Mouse (Mus musculus) lung, postnatal 0 days (tissue): ENCODE results near the gene Gemin5. TPM values are rescaled to one million over a fixed set of nuclear protein-coding genes. Genes with fewer than 3 reads are reported as not detected.
"Not testable (repeated sequence)": the region's sequence is repeated elsewhere in the genome, so short reads cannot be mapped to it uniquely, and the experiment has no call there.

Experiments
- ATAC-seq: fragments of 200-750 bp; cut with Nextera tagmentation; 2 replicates; pipeline ENCODE4 v1.8.0; 2017; ENCODE audit warnings: moderate library complexity
- DNase-seq: peaks from one replicate; pipeline ENCODE4 v3.0.0-alpha.2; 2016; ENCODE audit warnings: low spot score
- H3K27ac ChIP-seq: fragments of 300-500 bp; sonication (generic); 2 replicates; pipeline ENCODE4 v1.5.1; 2014; ENCODE audit warnings: antibody characterized with exemption, mild to moderate bottlenecking, low read length, mixed read lengths
- H3K27me3 ChIP-seq: fragments of 300-500 bp; sonication (generic); replicated peaks from 2 replicates; pipeline ENCODE4 v1.6.1; 2014; ENCODE audit warnings: low read length, mixed read lengths; ENCODE audit not compliant: insufficient read depth
- H3K36me3 ChIP-seq: fragments of 300-500 bp; sonication (generic); 2 replicates; pipeline ENCODE4 v1.6.1; 2014; ENCODE audit warnings: low read length, mixed read lengths; ENCODE audit not compliant: insufficient read depth
- H3K4me1 ChIP-seq: fragments of 300-500 bp; sonication (generic); 2 replicates; pipeline ENCODE4 v1.6.1; 2014; ENCODE audit warnings: antibody characterized with exemption, low read depth, low read length, mixed read lengths; ENCODE audit not compliant: insufficient read depth
- H3K4me2 ChIP-seq: fragments of 300-500 bp; sonication (generic); replicated peaks from 2 replicates; pipeline ENCODE4 v1.6.1; 2014; ENCODE audit warnings: low read depth, mild to moderate bottlenecking, low read length, moderate library complexity, mixed read lengths
- H3K4me3 ChIP-seq: fragments of 300-500 bp; sonication (generic); 2 replicates; pipeline ENCODE4 v1.5.1; 2014; ENCODE audit warnings: low read depth, low read length
- H3K9ac ChIP-seq: fragments of 300-500 bp; sonication (generic); replicated peaks from 2 replicates; pipeline ENCODE4 v1.6.1; 2014; ENCODE audit warnings: low read depth, mild to moderate bottlenecking
- H3K9me3 ChIP-seq: fragments of 300-500 bp; sonication (generic); 2 replicates; pipeline ENCODE4 v1.6.1; 2016; ENCODE audit warnings: low read length, mixed read lengths
- CTCF ChIP-seq: IDR thresholded peaks from 2 replicates; pipeline ENCODE4 v1.5.1; 2016; ENCODE audit warnings: antibody characterized with exemption, mild to moderate bottlenecking
- EP300 ChIP-seq: IDR thresholded peaks from 2 replicates; pipeline ENCODE4 v1.6.1; 2016; ENCODE audit warnings: antibody characterized with exemption, mild to moderate bottlenecking, control low read depth
- WGBS: fragments of 180-500 bp; shearing (Covaris S2); extraction: QIAGEN DNeasy Blood & Tissue Kit; methylation state at CpG from one replicate; pipeline ENCODE4 v1.1.7; 2014; 5-methylcytosine and 5-hydroxymethylcytosine counted together
- polyA plus RNA-seq: library from polyadenylated mRNA; unstranded; fragments of >200 nt; fragmentation: Nextera tagmentation; extraction: Ambion mirVana; gene quantifications from 2 replicates; pipeline ENCODE4 v1.2.1, GENCODE M21; 2015

Gene Gemin5
- polyA plus RNA-seq = 4.3 and 6.2 TPM in 2 replicates

DNA sequence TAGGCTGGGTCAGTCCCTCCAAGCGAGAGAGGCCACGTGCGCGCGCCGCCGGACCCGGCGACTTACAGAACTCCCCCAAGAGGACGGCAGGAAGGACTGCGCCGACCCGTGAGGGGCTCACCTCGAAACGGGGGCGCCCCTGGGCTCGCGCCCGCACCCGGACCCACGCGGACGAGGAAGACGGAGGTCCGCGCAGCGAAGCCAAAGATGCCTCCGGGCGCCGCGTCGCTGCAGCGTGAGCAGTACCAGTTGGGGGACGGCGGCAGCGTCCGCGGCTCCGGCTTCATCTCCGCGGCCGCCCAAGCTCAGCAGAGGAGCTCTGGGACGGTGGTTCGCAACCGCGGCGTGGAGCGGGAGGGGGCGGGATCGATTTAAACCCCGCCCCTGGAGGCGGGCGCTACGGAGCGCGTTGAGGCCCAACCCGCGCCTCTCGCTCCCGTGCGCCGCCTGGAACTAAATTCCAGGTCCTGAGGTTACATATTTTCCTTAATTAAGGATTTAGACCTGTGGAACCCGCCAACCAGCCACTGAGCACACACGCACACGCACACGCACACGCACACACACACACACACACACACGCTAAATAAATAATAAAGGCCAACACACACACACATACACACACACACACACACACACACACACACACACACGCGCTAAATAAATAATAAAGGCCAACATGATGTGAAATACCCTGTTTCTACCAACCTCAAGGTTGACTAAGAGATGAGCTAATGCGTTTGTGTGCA, at the start of gene Gemin5:
Gemin5 (minus strand) TSS at position 373 of the 749 bp plus-strand sequence.
- TF ChIP-seq CTCF (peak; percentile 26; the same call in 1 of the 2 replicates), EP300 (no peak)
- Histone ChIP-seq H3K4me1 (no peaks in the 10 kb centered on the region), H3K4me3 (peak within 1 kb of the TSS; percentile 86), H3K36me3 (peaks cover 1% of the 10 kb centered on the region; the same call in 1 of the 2 replicates), H3K9ac (peak within 1 kb of the TSS; percentile 58), H3K27me3 (no peaks in the 10 kb centered on the region), H3K27ac (peak within 1 kb of the TSS; percentile 81), H3K9me3 (no peaks in the 10 kb centered on the region), H3K4me2 (peak within 1 kb of the TSS; percentile 89)
- WGBS = 5% methylated on average over 54 of the region's 71 CpGs
- DNase-seq (peak; percentile 78), ATAC-seq (peak; percentile 89)

- H3K36me3 ChIP-seq = no peaks in the 10 kb centered on the region
- ATAC-seq = no peak
- no peak overlapping the region for H3K4me2 ChIP-seq
- 74% methylated on average over 6 of the region's 6 CpGs for WGBS
- H3K27ac ChIP-seq = no peak overlapping the region
- TF ChIP-seq EP300 (no peak), CTCF (no peak)
- no peaks in the 10 kb centered on the region for H3K9me3 ChIP-seq
- DNase-seq = no peak
- no peaks in the 10 kb centered on the region for H3K27me3 ChIP-seq
- no peak overlapping the region for H3K4me3 ChIP-seq
- H3K4me1 ChIP-seq = peaks cover 5% of the 10 kb centered on the region; the same call in 1 of the 2 replicates
- H3K9ac ChIP-seq = no peak overlapping the region
Measured at GRCm38 (mm10) chr11:58216823-58217222, 48.5 kb upstream of the Gemin5 start.

GRCm38 (mm10) chr11:58215814-58216213, 47.5 kb upstream of the Gemin5 start:
- TF ChIP-seq CTCF (no peak), EP300 (no peak)
- no peak for ATAC-seq
- WGBS = 63% methylated on average over 5 of the region's 5 CpGs
- H3K9ac ChIP-seq = no peak overlapping the region; the same call in 1 of the 2 replicates
- no peaks in the 10 kb centered on the region for H3K9me3 ChIP-seq
- H3K36me3 ChIP-seq = no peaks in the 10 kb centered on the region
- no peaks in the 10 kb centered on the region for H3K27me3 ChIP-seq
- H3K4me1 ChIP-seq = peaks cover 5% of the 10 kb centered on the region; the same call in 1 of the 2 replicates
- no peak overlapping the region for H3K27ac ChIP-seq
- H3K4me3 ChIP-seq = peak overlapping the region; percentile 61
- peak overlapping the region; percentile 61 for H3K4me2 ChIP-seq
- no peak for DNase-seq

DNA sequence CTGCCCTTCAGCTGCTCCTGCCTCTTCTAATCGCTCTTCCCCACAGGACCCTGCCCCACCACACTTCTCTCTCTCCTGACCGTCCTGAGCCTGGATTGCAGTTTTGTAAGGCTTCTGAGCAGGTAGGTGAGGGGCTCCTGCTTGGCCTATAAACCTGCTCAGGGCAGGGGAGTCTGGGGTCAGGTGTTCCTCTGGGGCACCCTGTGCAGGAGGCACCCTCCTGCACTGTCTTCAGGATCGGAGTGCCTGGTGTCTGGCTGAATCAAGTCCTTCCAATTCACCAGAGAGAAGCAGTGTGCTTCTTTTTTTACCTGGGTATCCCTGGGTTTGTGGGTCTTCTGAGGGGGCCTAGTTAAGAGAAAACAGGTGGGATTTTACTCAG, 46.7 kb upstream of the Gemin5 start:
- H3K9me3 ChIP-seq, H3K27me3 ChIP-seq, H3K4me1 ChIP-seq, H3K27ac ChIP-seq, DNase-seq, H3K36me3 ChIP-seq: not testable (repeated sequence)
- H3K4me3 ChIP-seq = peak overlapping the region; percentile 61
- H3K4me2 ChIP-seq = peak overlapping the region; percentile 61
- 7% methylated on average over 2 of the region's 3 CpGs for WGBS
- peak overlapping the region; percentile 65; the same call in 1 of the 2 replicates for H3K9ac ChIP-seq
- peak; percentile 29 for ATAC-seq

DNA sequence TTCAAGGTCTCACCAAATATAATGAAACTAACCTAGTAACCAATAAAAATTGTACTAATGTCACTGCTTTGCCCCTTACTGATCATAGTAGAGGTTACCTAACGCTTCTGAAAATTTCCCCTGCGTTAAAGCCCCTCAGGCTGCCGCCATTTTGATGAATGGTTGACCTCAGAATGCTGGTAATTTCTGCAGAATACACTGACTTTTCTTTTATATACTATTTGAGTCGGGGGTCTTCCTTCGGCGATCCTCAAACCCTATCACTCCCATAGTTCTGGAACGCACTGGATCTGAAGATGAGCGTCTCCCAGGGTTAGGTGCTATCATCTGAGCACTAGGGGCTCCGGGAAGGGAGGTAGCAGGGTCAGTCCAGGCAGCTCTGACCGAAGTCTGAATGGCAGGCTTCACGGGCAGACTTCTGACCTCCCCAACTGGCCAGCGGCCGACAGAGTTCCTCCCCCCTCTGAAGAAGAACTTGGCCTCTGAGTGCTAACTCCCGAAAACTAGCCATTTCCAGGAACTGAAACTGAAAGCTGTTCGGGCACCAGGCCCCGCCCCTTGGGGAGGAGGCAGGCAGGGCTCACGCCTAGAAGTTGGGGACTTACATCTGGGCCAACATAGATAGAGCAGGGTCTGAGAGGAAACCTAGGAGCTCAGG, 46.2 kb upstream of the Gemin5 start:
- H3K4me1 ChIP-seq = peaks cover 5% of the 10 kb centered on the region; the same call in 1 of the 2 replicates
- H3K4me2 ChIP-seq = peak overlapping the region; percentile 61
- no peaks in the 10 kb centered on the region for H3K27me3 ChIP-seq
- no peaks in the 10 kb centered on the region for H3K9me3 ChIP-seq
- H3K4me3 ChIP-seq = peak overlapping the region; percentile 61
- no peaks in the 10 kb centered on the region for H3K36me3 ChIP-seq
- ATAC-seq (peak; percentile 93), DNase-seq (peak; percentile 91)
- TF ChIP-seq EP300 (no peak), CTCF (no peak)
- peak overlapping the region; percentile 82 for H3K27ac ChIP-seq
- 28% methylated on average over 16 of the region's 17 CpGs for WGBS
- peak overlapping the region; percentile 65 for H3K9ac ChIP-seq

DNA sequence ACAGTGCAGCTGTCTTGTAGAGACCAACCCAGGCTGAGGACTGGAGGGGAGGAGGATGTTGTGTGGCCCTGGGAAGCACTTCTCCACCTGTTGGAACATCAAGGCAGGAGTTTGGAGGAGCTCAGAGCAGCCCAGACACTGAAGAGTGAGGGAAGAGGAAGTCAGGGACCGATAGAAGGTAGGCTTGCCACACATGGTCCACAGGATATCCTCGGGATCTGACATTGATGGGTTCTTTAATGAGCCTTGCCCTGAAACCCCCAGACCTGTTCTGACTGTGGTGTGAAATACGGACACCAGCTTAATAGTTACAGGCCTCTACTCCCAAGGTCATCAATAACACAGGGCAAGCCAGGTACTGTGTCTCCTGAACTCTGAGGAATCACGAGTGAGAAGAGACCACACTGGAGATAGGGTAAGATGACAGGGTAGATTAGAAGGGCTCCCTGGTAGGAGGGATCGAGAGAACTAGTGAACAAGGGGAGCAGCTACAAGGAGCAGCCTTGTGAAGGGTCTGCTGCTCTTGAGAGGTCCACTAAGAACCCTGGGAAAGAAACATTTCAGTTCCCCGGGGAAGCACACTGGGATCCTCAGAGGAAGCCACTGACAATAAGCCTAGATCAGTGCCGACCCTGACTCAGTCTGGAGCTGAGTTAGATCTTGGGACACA, 45.5 kb upstream of the Gemin5 start:
- 74% methylated on average over 7 of the region's 7 CpGs for WGBS
- Histone ChIP-seq H3K36me3 (no peaks in the 10 kb centered on the region), H3K9me3 (no peaks in the 10 kb centered on the region), H3K27ac (no peak overlapping the region), H3K9ac (no peak overlapping the region), H3K4me2 (peak overlapping the region; percentile 61; the same call in 1 of the 2 replicates), H3K4me3 (no peak overlapping the region), H3K4me1 (peaks cover 5% of the 10 kb centered on the region; the same call in 1 of the 2 replicates), H3K27me3 (no peaks in the 10 kb centered on the region)
- DNase-seq = no peak
- TF ChIP-seq EP300 (no peak), CTCF (no peak)
- ATAC-seq = no peak
